Mouse (Mus musculus): ENCODE measurements around the gene Wasf2. TPM values are rescaled to one million over a fixed set of nuclear protein-coding genes. Genes with fewer than 3 reads are reported as not detected.

Gene Wasf2
- total and polyA plus RNA-seq, 3 experiments, result 14.9 to 59.5 (median 21.7) TPM

GRCm38 (mm10) chr4:133182439-133183033, 52.2 kb downstream of the Wasf2 start:
- Histone ChIP-seq H3K9ac (ENCODE audit: insufficient read depth, low read depth) (peak overlapping the region; percentile 45; the same call in 1 of the 2 replicates), H3K9me3 (replicated peaks; ENCODE audit: low read length) (no peaks in the 10 kb centered on the region), H3K4me3 (replicated peaks in 1 of 3; ENCODE audit: low read depth in 2 of 3, low read length in 2 of 3, poor library complexity in 1 of 3) (no peak overlapping the region), H3K4me1 (ENCODE audit: control insufficient read depth in 1 of 2, insufficient read depth in 2 of 2) (peaks cover 10 to 58% of the 10 kb centered on the region in 2 experiments), H3K36me3 (replicated peaks in 1 of 2; ENCODE audit: control insufficient read depth in 1 of 2, insufficient read depth in 1 of 2, low read length in 1 of 2) (peaks cover 16 to 63% of the 10 kb centered on the region in 2 experiments), H3K79me2 (replicated peaks; ENCODE audit: control insufficient read depth, extremely low read depth, insufficient read depth, poor library complexity, severe bottlenecking) (peaks cover 40% of the 10 kb centered on the region), H3K27ac (ENCODE audit: insufficient read depth, low read depth) (peak overlapping the region; percentile 95), H3K27me3 (replicated peaks) (no peaks in the 10 kb centered on the region), H3K4me2 (ENCODE audit: insufficient read depth, low read depth, poor library complexity, severe bottlenecking) (peak overlapping the region; percentile 40)
- TF ChIP-seq SIN3A (IDR thresholded peaks at IDR 0.05; ENCODE audit: low read length) (no peak; the same call in 1 of the 2 replicates), HCFC1 (IDR thresholded peaks at IDR 0.05; ENCODE audit: low read depth, low read length) (no peak; the same call in 1 of the 2 replicates), KAT2A (IDR thresholded peaks at IDR 0.05; ENCODE audit: insufficient replicate concordance, low read length) (no peak), USF2 (conservative IDR thresholded peaks at IDR 0.05; ENCODE audit: low read depth, low read length) (no peak), EP300 (IDR thresholded peaks at IDR 0.05; ENCODE audit: low read length) (peak; percentile 63; the same call in 1 of the 2 replicates), RCOR1 (conservative IDR thresholded peaks at IDR 0.05; ENCODE audit: low read depth, low read length) (peak; percentile 28; the same call in 1 of the 2 replicates), PAX5 (IDR thresholded peaks at IDR 0.05; ENCODE audit: low read length) (no peak), JUN (IDR thresholded peaks at IDR 0.05; ENCODE audit: insufficient read depth, low read depth, low read length) (peak; percentile 78), TCF12 (IDR thresholded peaks at IDR 0.05; ENCODE audit: low read depth, low read length) (peak; percentile 58; the same call in 1 of the 2 replicates), MXI1 (IDR thresholded peaks at IDR 0.05; ENCODE audit: low read depth, low read length) (no peak), ELF1 (IDR thresholded peaks at IDR 0.05; ENCODE audit: low read depth, low read length) (no peak), SMC3 (IDR thresholded peaks at IDR 0.05; ENCODE audit: low read depth, low read length) (peak; percentile 28; the same call in 1 of the 2 replicates), CHD2 (IDR thresholded peaks at IDR 0.05; ENCODE audit: low read length) (no peak; the same call in 1 of the 2 replicates), NELFE (IDR thresholded peaks at IDR 0.05; ENCODE audit: low read depth, low read length) (no peak), MAFK (IDR thresholded peaks at IDR 0.05; ENCODE audit: insufficient replicate concordance, low read length) (0 out of 2 replicates have a peak, but pooled peaks have one; percentile 14), TBP (conservative IDR thresholded peaks at IDR 0.05; ENCODE audit: low read depth, low read length) (0 out of 2 replicates have a peak, but pooled peaks have one; percentile 5), MAZ (IDR thresholded peaks at IDR 0.05; ENCODE audit: low read depth, low read length) (no peak), CHD1 (IDR thresholded peaks at IDR 0.05; ENCODE audit: low read depth, low read length) (0 out of 2 replicates have a peak, but pooled peaks have one; percentile 36), ZNF384 (IDR thresholded peaks at IDR 0.05; ENCODE audit: low read depth, low read length) (no peak), ETS1 (conservative IDR thresholded peaks at IDR 0.05; ENCODE audit: low read depth, low read length) (peak; percentile 74), GABPA (IDR thresholded peaks at IDR 0.05; ENCODE audit: insufficient replicate concordance, low read depth, low read length) (no peak), ZKSCAN1 (IDR thresholded peaks at IDR 0.05; ENCODE audit: borderline replicate concordance, low read depth, low read length) (no peak), E2F4 (IDR thresholded peaks at IDR 0.05; ENCODE audit: insufficient replicate concordance, low read depth, low read length) (no peak), JUND (conservative IDR thresholded peaks at IDR 0.05; ENCODE audit: low read depth, low read length) (peak; percentile 65), ZMIZ1 (IDR thresholded peaks at IDR 0.05; ENCODE audit: low read depth, low read length) (no peak), MAX (IDR thresholded peaks at IDR 0.05; ENCODE audit: low read length) (0 out of 2 replicates have a peak, but pooled peaks have one; percentile 38), UBTF (IDR thresholded peaks at IDR 0.05; ENCODE audit: low read depth, low read length) (no peak), IRF4 (IDR thresholded peaks at IDR 0.05; ENCODE audit: low read depth, low read length) (peak; percentile 47; the same call in 1 of the 2 replicates), MEF2A (IDR thresholded peaks at IDR 0.05; ENCODE audit: borderline replicate concordance, low read depth, low read length) (peak; percentile 95), CTCF (conservative IDR thresholded peaks at IDR 0.05 in 1 of 2, IDR thresholded peaks at IDR 0.05 in 1 of 2; ENCODE audit: low read depth in 2 of 2, low read length in 2 of 2) (peak in 1 of 2 experiments; percentile 50; a peak in 2 of 4 replicates), POLR2AphosphoS2 (IDR thresholded peaks at IDR 0.05; ENCODE audit: low read depth, low read length) (no peak), POLR2A (IDR thresholded peaks at IDR 0.05; ENCODE audit: low read depth, low read length) (0 out of 2 replicates have a peak, but pooled peaks have one; percentile 38), USF1 (IDR thresholded peaks at IDR 0.05; ENCODE audit: low read depth, low read length) (no peak), BHLHE40 (IDR thresholded peaks at IDR 0.05; ENCODE audit: low read depth, low read length) (peak; percentile 85), NRF1 (IDR thresholded peaks at IDR 0.05; ENCODE audit: low read depth, low read length) (no peak), MYC (IDR thresholded peaks at IDR 0.05; ENCODE audit: low read depth, low read length) (peak; percentile 64; the same call in 1 of the 2 replicates), RAD21 (IDR thresholded peaks at IDR 0.05; ENCODE audit: low read depth, low read length) (peak; percentile 39), ZC3H11A (IDR thresholded peaks at IDR 0.05; ENCODE audit: low read depth, low read length) (no peak)
- dilution Hi-C loops (cut with MboI; ENCODE audit: extremely low pct_ligation_motif_present, extremely low pct_unique_long_range_greater_than_20kb, low sequenced_read_pairs), result no loop called here
- peak; percentile 87 for DNase-seq (ENCODE audit: extremely low read depth)
- in situ Hi-C loops (cut with MboI; ENCODE audit: low pct_ligation_motif_present, low pct_unique_long_range_greater_than_20kb, low sequenced_read_pairs), result no loop called here

Measured in CH12.LX (cell line).